Mouse (Mus musculus) limb, embryonic 14.5 days (tissue): ENCODE measurements around the gene Il1f5. TPM values are rescaled to one million over a fixed set of nuclear protein-coding genes. Genes with fewer than 3 reads are reported as not detected.

Source experiments
- ATAC-seq: fragments of 200-750 bp; cut with Nextera tagmentation; 2 replicates; pipeline ENCODE4 v1.8.0; 2017; ENCODE audit warnings: low read depth, moderate number of reproducible peaks, moderate TSS enrichment; ENCODE audit not compliant: low FRiP score
- DNase-seq: peaks from one replicate; pipeline ENCODE4 v3.0.0-alpha.2; 2015; ENCODE audit warnings: low spot score
- H3K27ac ChIP-seq: fragments of 300-500 bp; sonication (generic); replicated peaks from 2 replicates; pipeline ENCODE4 v1.5.1; 2014; ENCODE audit warnings: low read depth, mild to moderate bottlenecking, low read length, moderate library complexity, mixed read lengths
- H3K27me3 ChIP-seq: fragments of 300-500 bp; sonication (generic); 2 replicates; pipeline ENCODE4 v1.6.1; 2014; ENCODE audit warnings: low read length, mixed read lengths; ENCODE audit not compliant: control insufficient read depth, insufficient read depth
- H3K36me3 ChIP-seq: fragments of 300-500 bp; sonication (generic); 2 replicates; pipeline ENCODE4 v1.6.1; 2014; ENCODE audit warnings: mild to moderate bottlenecking, low read length, moderate library complexity, mixed read lengths; ENCODE audit not compliant: control insufficient read depth, insufficient read depth
- H3K4me1 ChIP-seq: fragments of 300-500 bp; sonication (generic); 2 replicates; pipeline ENCODE4 v1.6.1; 2014; ENCODE audit warnings: antibody characterized with exemption, low read length, mixed read lengths; ENCODE audit not compliant: control insufficient read depth, insufficient read depth
- H3K4me2 ChIP-seq: fragments of 300-500 bp; sonication (generic); replicated peaks from 2 replicates; pipeline ENCODE4 v1.6.1; 2014; ENCODE audit warnings: low read depth, mild to moderate bottlenecking, low read length, moderate library complexity; ENCODE audit not compliant: severe bottlenecking
- H3K4me3 ChIP-seq: fragments of 300-500 bp; sonication (generic); replicated peaks from 2 replicates; pipeline ENCODE4 v1.5.1; 2014; ENCODE audit warnings: low read length
- H3K9ac ChIP-seq: fragments of 300-500 bp; sonication (generic); 2 replicates; pipeline ENCODE4 v1.6.1; 2014; ENCODE audit warnings: mild to moderate bottlenecking, low read depth, low read length, moderate library complexity; ENCODE audit not compliant: severe bottlenecking
- H3K9me3 ChIP-seq: fragments of 300-500 bp; sonication (generic); 2 replicates; pipeline ENCODE4 v1.6.1; 2016; ENCODE audit warnings: low read length; ENCODE audit not compliant: control insufficient read depth
- POLR2A ChIP-seq: fragments of 200-500 bp; IDR thresholded peaks from 2 replicates; pipeline ENCODE4 v1.8.0; 2012; ENCODE audit warnings: inconsistent platforms, mild to moderate bottlenecking, moderate library complexity, borderline replicate concordance; ENCODE audit not compliant: insufficient read depth, insufficient read length; ENCODE audit errors: extremely low read depth
- WGBS: fragments of 180-500 bp; shearing (Covaris S2); extraction: QIAGEN DNeasy Blood & Tissue Kit; methylation state at CpG from one replicate; pipeline ENCODE4 v1.1.7; 2014; 5-methylcytosine and 5-hydroxymethylcytosine counted together
- polyA plus RNA-seq, 2 experiments: library from polyadenylated mRNA; depleted of rRNA in 1 of 2; stranded (reverse) in 1 of 2; unstranded in 1 of 2; fragments of >200 nt; fragmentation: Nextera tagmentation in 1 of 2; extraction: Ambion mirVana in 1 of 2; gene quantifications; 2 replicates each; pipeline versions ENCODE4 v1.2.1 to v1.2.3; 2012 to 2014

Il1f5 gene
- polyA plus RNA-seq (2012; rRNA removed) = 2.0 and 2.1 TPM in 2 replicates
- 5.5 and 6.5 TPM in 2 replicates for polyA plus RNA-seq (2014; fragmentation: Nextera tagmentation; extraction: Ambion mirVana)

GRCm38 (mm10) chr2:24276654-24277053, at the start of gene Il1f5:
Il1f5 (plus strand) TSS chr2:24276954.
- ATAC-seq (no peak), DNase-seq (no peak)
- Histone ChIP-seq H3K9ac (no peak within 1 kb of the TSS), H3K27ac (no peak within 1 kb of the TSS), H3K4me2 (no peak within 1 kb of the TSS), H3K4me1 (no peaks in the 10 kb centered on the region), H3K9me3 (no peaks in the 10 kb centered on the region), H3K36me3 (no peaks in the 10 kb centered on the region), H3K4me3 (no peak within 1 kb of the TSS), H3K27me3 (no peaks in the 10 kb centered on the region)
- TF ChIP-seq POLR2A = no peak

- Histone ChIP-seq H3K36me3 (no peaks in the 10 kb centered on the region), H3K27me3 (no peaks in the 10 kb centered on the region), H3K9ac (no peak overlapping the region), H3K4me3 (no peak overlapping the region), H3K9me3 (no peaks in the 10 kb centered on the region), H3K27ac (no peak overlapping the region), H3K4me2 (no peak overlapping the region), H3K4me1 (no peaks in the 10 kb centered on the region)
- ATAC-seq (no peak), DNase-seq (no peak)
- no peak for TF ChIP-seq POLR2A
- 80% methylated on average over 2 of the region's 2 CpGs for WGBS
Observed at GRCm38 (mm10) chr2:24227191-24227590, 49.6 kb upstream of the Il1f5 start.

DNA sequence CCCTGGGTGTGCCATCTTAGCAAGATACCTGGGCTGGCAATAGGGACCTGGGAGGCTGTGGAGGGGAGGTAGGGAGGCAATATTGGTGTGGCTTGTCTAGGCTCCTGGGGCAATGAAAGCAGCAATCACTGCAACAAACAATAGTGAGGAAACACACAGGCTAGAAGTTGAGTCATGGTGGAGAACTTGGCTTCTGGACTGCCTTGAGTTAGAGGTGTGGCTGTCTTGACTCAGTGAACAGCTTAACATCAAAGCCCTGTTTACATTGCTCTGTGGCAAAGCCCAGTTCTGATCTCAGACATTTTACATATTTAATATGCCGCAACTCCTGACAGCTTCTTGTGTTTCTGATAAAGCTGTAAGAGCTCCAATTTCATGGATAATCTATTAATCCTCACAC, 9.3 kb upstream of the Il1f5 start:
- TF ChIP-seq POLR2A = no peak
- DNase-seq = no peak
- no peak overlapping the region for H3K4me3 ChIP-seq
- ATAC-seq = no peak
- H3K4me2 ChIP-seq = no peak overlapping the region
- H3K9me3 ChIP-seq = no peaks in the 10 kb centered on the region
- no peaks in the 10 kb centered on the region for H3K27me3 ChIP-seq
- H3K9ac ChIP-seq = no peak overlapping the region
- H3K36me3 ChIP-seq = no peaks in the 10 kb centered on the region
- no peaks in the 10 kb centered on the region for H3K4me1 ChIP-seq
- 96% methylated on average over 1 of the region's 1 CpGs for WGBS
- no peak overlapping the region for H3K27ac ChIP-seq

GRCm38 (mm10) chr2:24273619-24274018, 3.1 kb upstream of the Il1f5 start:
- WGBS = 66% methylated on average over 2 of the region's 2 CpGs
- no peak for TF ChIP-seq POLR2A
- no peak overlapping the region for H3K4me2 ChIP-seq

DNA sequence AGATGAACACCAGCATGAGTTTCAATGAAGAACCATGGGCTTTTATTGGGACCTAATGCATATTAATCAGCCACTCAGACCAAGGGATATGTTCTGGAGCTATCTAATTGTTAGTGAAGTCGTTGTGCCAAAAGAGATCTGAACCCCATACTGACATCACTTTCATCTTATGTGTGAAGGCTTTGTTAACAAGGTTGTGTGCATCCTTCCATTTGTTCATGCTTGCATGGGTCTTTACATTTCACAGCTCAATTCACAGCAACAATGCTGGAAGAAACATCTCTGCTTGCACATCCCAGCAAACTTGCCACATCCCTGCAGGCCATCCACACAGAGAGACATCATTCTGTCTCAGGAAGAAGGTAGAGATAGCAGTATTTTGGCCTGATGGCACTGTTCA, 1.6 kb upstream of the Il1f5 start:
- no peaks in the 10 kb centered on the region for H3K36me3 ChIP-seq
- no peaks in the 10 kb centered on the region for H3K9me3 ChIP-seq
- 57% methylated on average over 1 of the region's 1 CpGs for WGBS
- no peaks in the 10 kb centered on the region for H3K4me1 ChIP-seq
- no peak overlapping the region for H3K4me3 ChIP-seq
- TF ChIP-seq POLR2A = no peak
- DNase-seq = no peak
- no peaks in the 10 kb centered on the region for H3K27me3 ChIP-seq
- H3K9ac ChIP-seq = no peak overlapping the region
- no peak overlapping the region for H3K4me2 ChIP-seq
- H3K27ac ChIP-seq = no peak overlapping the region
- no peak for ATAC-seq

More at GRCm38 (mm10) chr2:24273619-24274018, 3.1 kb upstream of the Il1f5 start:
- H3K9ac ChIP-seq = no peak overlapping the region
- H3K27ac ChIP-seq = no peak overlapping the region
- H3K36me3 ChIP-seq = no peaks in the 10 kb centered on the region
- no peaks in the 10 kb centered on the region for H3K9me3 ChIP-seq
- no peak for DNase-seq
- H3K27me3 ChIP-seq = no peaks in the 10 kb centered on the region
- ATAC-seq = no peak
- no peak overlapping the region for H3K4me3 ChIP-seq
- no peaks in the 10 kb centered on the region for H3K4me1 ChIP-seq

DNA sequence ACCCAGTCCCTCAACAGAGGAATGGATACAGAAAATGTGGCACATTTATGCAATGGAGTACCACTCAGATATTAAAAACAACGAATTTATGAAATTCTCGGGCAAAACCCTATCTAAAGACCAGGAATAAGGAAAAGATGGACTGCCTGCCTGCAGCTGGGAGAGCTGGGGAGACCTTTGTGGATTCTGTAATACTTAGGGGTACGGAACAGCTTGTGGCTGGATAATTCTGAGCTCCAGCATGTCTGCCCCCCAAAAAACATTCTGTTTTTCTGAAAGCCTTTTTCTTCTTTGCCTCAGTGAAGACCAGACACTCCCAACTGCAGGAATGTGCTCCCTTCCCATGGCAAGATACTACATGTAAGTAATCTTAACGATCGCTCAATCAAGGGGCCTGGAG, 14.1 kb downstream of the Il1f5 start, which contains the start of gene Il1f10:
Gene Il1f10 (plus strand): TSS at position 301 of the 400 bp plus-strand sequence.
- Histone ChIP-seq H3K36me3 (no peaks in the 10 kb centered on the region), H3K4me2 (no peak within 1 kb of the TSS), H3K9me3 (no peaks in the 10 kb centered on the region), H3K27ac (no peak within 1 kb of the TSS), H3K9ac (no peak within 1 kb of the TSS), H3K27me3 (no peaks in the 10 kb centered on the region), H3K4me1 (no peaks in the 10 kb centered on the region), H3K4me3 (no peak within 1 kb of the TSS)
- ATAC-seq (no peak), DNase-seq (no peak)
- TF ChIP-seq POLR2A = no peak
- 73% methylated on average over 5 of the region's 5 CpGs for WGBS
